Mouse (Mus musculus) ES-Bruce4 (cell line): ENCODE measurements around the gene Rasd1.

Experiments used
- CTCF ChIP-seq: IDR thresholded peaks from one replicate; pipeline ENCODE4 v1.8.1; 2011; ENCODE audit warnings: low read depth, low read length
- POLR2A ChIP-seq: IDR thresholded peaks from one replicate; pipeline ENCODE4 v1.8.1; 2011; ENCODE audit warnings: low read length; ENCODE audit not compliant: insufficient read depth

GRCm38 (mm10) chr11:59937615-59938014 is 27.1 kb downstream of the Rasd1 start:
- TF ChIP-seq CTCF (no peak), POLR2A (no peak)
